Mouse (Mus musculus) G1E (cell line): ENCODE measurements around the gene Prkcb. TPM values are rescaled to one million over a fixed set of nuclear protein-coding genes. Genes with fewer than 3 reads are reported as not detected.

Experiments
- ATAC-seq: 2 replicates; pipeline ENCODE4 v1.8.0; 2016; ENCODE audit warnings: mild to moderate bottlenecking; ENCODE audit not compliant: insufficient number of reproducible peaks, poor library complexity, low FRiP score, severe bottlenecking; ENCODE audit errors: extremely low read depth
- DNase-seq: peaks from one replicate; pipeline ENCODE4 v3.0.0; 2012; ENCODE audit warnings: low spot score
- H3K27me3 ChIP-seq: 2 replicates; pipeline ENCODE4 v1.6.1; 2012; ENCODE audit warnings: mild to moderate bottlenecking, low read length, inconsistent platforms; ENCODE audit not compliant: insufficient read depth
- H3K36me3 ChIP-seq: replicated peaks from 2 replicates; pipeline ENCODE3; 2012; ENCODE audit warnings: mild to moderate bottlenecking, inconsistent platforms
- H3K4me1 ChIP-seq: 2 replicates; pipeline ENCODE4 v1.6.1; 2012; ENCODE audit warnings: low read depth, low read length, inconsistent platforms, mixed read lengths; ENCODE audit not compliant: insufficient read depth
- H3K4me3 ChIP-seq: 2 replicates; pipeline ENCODE4 v1.5.1; 2012; ENCODE audit warnings: low read depth, mild to moderate bottlenecking, inconsistent platforms, low read length, moderate library complexity, mixed read lengths
- H3K9me3 ChIP-seq: replicated peaks from 2 replicates; pipeline ENCODE4 v1.6.1; 2012; ENCODE audit warnings: inconsistent platforms
- CTCF ChIP-seq: IDR thresholded peaks from 2 replicates; pipeline ENCODE4 v1.5.1; 2012; ENCODE audit warnings: low read depth, low read length, inconsistent platforms, mixed read lengths
- GATA1 ChIP-seq: IDR thresholded peaks from 2 replicates; pipeline ENCODE4 v1.6.1; 2012; ENCODE audit warnings: borderline replicate concordance, low read length, inconsistent platforms, mixed read lengths
- GATA2 ChIP-seq: IDR thresholded peaks from 2 replicates; pipeline ENCODE4 v1.6.1; 2012; ENCODE audit warnings: low read depth, low read length, inconsistent platforms, borderline replicate concordance
- POLR2AphosphoS5 ChIP-seq: IDR thresholded peaks from 2 replicates; pipeline ENCODE4 v1.6.1; 2012; ENCODE audit warnings: low read depth, low read length, inconsistent platforms; ENCODE audit not compliant: insufficient replicate concordance
- TAL1 ChIP-seq: conservative IDR thresholded peaks from 2 replicates; pipeline ENCODE4 v1.6.1; 2012; ENCODE audit warnings: low read depth, low read length, inconsistent platforms, mixed read lengths
- polyA plus RNA-seq: library from polyadenylated mRNA; stranded (reverse); fragments of >175 nt; gene quantifications from 2 replicates; pipeline ENCODE4 v1.2.3, GENCODE M21; 2012
- total RNA-seq, 2 experiments: library from RNA; stranded (forward) in 1 of 2; stranded (reverse) in 1 of 2; fragments of 200-1000 nt in 1 of 2; fragments of >200 nt in 1 of 2; fragmentation: Nextera tagmentation in 1 of 2; gene quantifications; 2 replicates each; pipeline ENCODE4 v1.2.3; 2014 to 2017

The Prkcb gene
- total and polyA plus RNA-seq, 3 experiments = 0.55 TPM; not detected in 2

GRCm38 (mm10) chr7:122316681-122317080 is 28.1 kb downstream of the Prkcb start:
- no peaks in the 10 kb centered on the region for H3K4me1 ChIP-seq
- ATAC-seq = no peak
- peaks cover 52% of the 10 kb centered on the region for H3K9me3 ChIP-seq
- no peak overlapping the region for H3K4me3 ChIP-seq
- TF ChIP-seq POLR2AphosphoS5 (no peak), CTCF (no peak), TAL1 (no peak), GATA1 (no peak), GATA2 (no peak)
- no peaks in the 10 kb centered on the region for H3K27me3 ChIP-seq
- DNase-seq = no peak
- H3K36me3 ChIP-seq = no peaks in the 10 kb centered on the region

GRCm38 (mm10) chr7:122317485-122317884 is 28.9 kb downstream of the Prkcb start:
- Histone ChIP-seq H3K4me3 (no peak overlapping the region), H3K36me3 (no peaks in the 10 kb centered on the region), H3K27me3 (no peaks in the 10 kb centered on the region), H3K4me1 (no peaks in the 10 kb centered on the region), H3K9me3 (peaks cover 50% of the 10 kb centered on the region)
- TF ChIP-seq TAL1 (no peak), GATA2 (no peak), POLR2AphosphoS5 (no peak), CTCF (no peak), GATA1 (no peak)
- ATAC-seq (no peak), DNase-seq (no peak)

GRCm38 (mm10) chr7:122319566-122319965 is 31.0 kb downstream of the Prkcb start:
- H3K4me1 ChIP-seq = no peaks in the 10 kb centered on the region
- no peaks in the 10 kb centered on the region for H3K27me3 ChIP-seq
- H3K36me3 ChIP-seq = no peaks in the 10 kb centered on the region
- ATAC-seq = no peak
- no peak for DNase-seq
- peaks cover 41% of the 10 kb centered on the region for H3K9me3 ChIP-seq
- no peak overlapping the region for H3K4me3 ChIP-seq
- TF ChIP-seq GATA2 (no peak), TAL1 (no peak), CTCF (no peak), POLR2AphosphoS5 (no peak), GATA1 (no peak)

- TF ChIP-seq GATA2 = no peak
- TF ChIP-seq CTCF = no peak
- no peak for TF ChIP-seq GATA1
- no peak for TF ChIP-seq POLR2AphosphoS5
- no peak for TF ChIP-seq TAL1
- Histone ChIP-seq H3K4me1 (no peaks in the 10 kb centered on the region), H3K36me3 (no peaks in the 10 kb centered on the region), H3K4me3 (no peak overlapping the region), H3K27me3 (no peaks in the 10 kb centered on the region), H3K9me3 (peaks cover 42% of the 10 kb centered on the region)
- ATAC-seq = no peak
- no peak for DNase-seq
Observed at GRCm38 (mm10) chr7:122320843-122321544, 32.4 kb downstream of the Prkcb start.

GRCm38 (mm10) chr7:122322038-122322690 is 33.6 kb downstream of the Prkcb start:
- DNase-seq = no peak
- Histone ChIP-seq H3K9me3 (peaks cover 38% of the 10 kb centered on the region), H3K4me3 (no peak overlapping the region), H3K36me3 (no peaks in the 10 kb centered on the region), H3K4me1 (no peaks in the 10 kb centered on the region), H3K27me3 (no peaks in the 10 kb centered on the region)
- no peak for ATAC-seq
- TF ChIP-seq GATA2 (no peak), POLR2AphosphoS5 (no peak), TAL1 (no peak), GATA1 (no peak), CTCF (no peak)

GRCm38 (mm10) chr7:122327942-122328341 is 39.4 kb downstream of the Prkcb start:
- no peaks in the 10 kb centered on the region for H3K36me3 ChIP-seq
- no peaks in the 10 kb centered on the region for H3K27me3 ChIP-seq
- peaks cover 21% of the 10 kb centered on the region for H3K9me3 ChIP-seq
- H3K4me3 ChIP-seq = no peak overlapping the region
- ATAC-seq (no peak), DNase-seq (no peak)
- H3K4me1 ChIP-seq = no peaks in the 10 kb centered on the region
- TF ChIP-seq POLR2AphosphoS5 = no peak

- H3K36me3 ChIP-seq = no peaks in the 10 kb centered on the region
- H3K27me3 ChIP-seq = no peaks in the 10 kb centered on the region
- DNase-seq (no peak), ATAC-seq (no peak)
- H3K4me3 ChIP-seq = no peak overlapping the region
- H3K9me3 ChIP-seq = peaks cover 21% of the 10 kb centered on the region
- H3K4me1 ChIP-seq = no peaks in the 10 kb centered on the region
- TF ChIP-seq TAL1 (no peak), GATA2 (no peak), GATA1 (no peak), POLR2AphosphoS5 (no peak), CTCF (no peak)
Observed at GRCm38 (mm10) chr7:122328466-122328865, 39.9 kb downstream of the Prkcb start.
